Mouse (Mus musculus) liver, postnatal 0 days (tissue): ENCODE results near the gene 1520401A03Rik.

Source experiments
- CTCF ChIP-seq: sonication (generic); IDR thresholded peaks from 2 replicates; pipeline ENCODE4 v1.5.1; 2016; ENCODE audit warnings: antibody characterized with exemption, low read depth
- EP300 ChIP-seq: IDR thresholded peaks from 2 replicates; pipeline ENCODE4 v1.6.1; 2016; ENCODE audit warnings: antibody characterized with exemption, low read depth, mild to moderate bottlenecking

- peak; percentile 86 for TF ChIP-seq CTCF
- no peak for TF ChIP-seq EP300
Observed at GRCm38 (mm10) chr17:23664556-23665021, 58.0 kb downstream of the 1520401A03Rik start.
